Mouse (Mus musculus) frontal cortex, postnatal 36 days (tissue): ENCODE measurements around the gene Gphn.

Experiments used
- DNase-seq, 2 experiments: peaks; one replicate each; pipeline ENCODE4 v3.0.0; 2022; ENCODE audit warnings: low spot score in 2 of 2

Gphn gene

DNA sequence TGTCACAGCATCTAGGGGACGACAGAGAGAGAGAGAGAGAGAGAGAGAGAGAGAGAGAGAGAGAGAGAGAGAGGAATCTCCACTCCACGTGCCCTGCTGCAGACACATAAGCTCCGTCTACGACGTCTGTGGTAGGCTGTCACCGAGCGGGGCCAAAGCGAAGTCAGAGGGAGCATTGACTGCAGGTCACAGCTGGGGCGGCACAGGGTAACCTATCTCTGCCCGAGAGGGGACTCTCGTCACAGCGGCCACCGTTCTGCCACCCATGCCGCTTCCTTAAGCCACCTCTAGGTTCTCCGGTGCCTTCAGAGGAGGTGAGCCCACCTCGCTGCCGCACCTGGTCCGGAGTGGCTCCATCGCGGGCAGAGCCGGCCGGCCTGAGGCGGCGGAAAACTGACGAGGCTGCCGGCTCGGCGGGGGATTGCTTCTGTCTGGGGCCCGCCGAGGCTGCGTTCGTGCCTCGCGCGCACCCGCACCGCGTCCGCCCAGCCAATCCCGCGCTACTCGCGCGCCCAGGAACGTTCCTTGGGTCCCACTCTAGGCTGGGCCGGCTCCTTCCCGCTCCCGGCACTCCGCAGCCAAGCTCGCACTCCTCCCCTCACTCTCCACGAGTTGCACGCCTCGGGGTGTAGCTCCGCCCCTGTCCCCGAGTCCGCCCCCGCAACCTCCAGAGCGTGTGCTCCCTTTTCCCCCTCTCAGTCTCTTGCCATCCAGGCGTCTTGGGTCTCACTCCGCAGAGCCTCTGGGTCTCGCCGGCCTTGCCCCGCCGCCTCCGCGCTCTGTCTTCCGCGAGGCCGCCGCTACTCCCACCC lies at the start of gene Gphn:
Gene Gphn, plus strand, starts transcription at position 673 of the 812 bp plus-strand sequence.
- peak; percentile 91 to 93 for DNase-seq

DNA sequence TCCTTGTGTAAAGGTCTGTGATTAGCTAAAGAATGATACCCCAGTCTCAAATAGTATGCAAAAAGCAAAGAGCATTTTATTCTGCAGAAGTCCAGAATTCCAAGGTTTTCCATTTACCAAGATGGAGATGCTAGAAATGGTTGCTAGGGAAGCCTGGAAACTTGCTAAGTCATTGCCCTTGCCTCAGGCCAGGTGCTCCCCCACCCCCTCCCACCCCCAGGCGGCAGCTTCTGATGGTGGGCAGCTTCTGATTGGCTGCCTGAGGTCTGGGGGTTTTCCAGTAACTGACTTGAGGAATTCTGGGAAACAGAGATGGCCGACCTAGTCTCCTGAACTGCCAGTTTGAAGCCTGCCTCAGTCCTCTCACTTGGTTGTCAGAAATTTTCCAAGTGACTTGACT lies 44.7 kb upstream of the Gphn start:
- no peak for DNase-seq

- DNase-seq: no peak
These were observed 32.2 kb upstream of the Gphn start, which contains the start of gene Gm6657 for GRCm38 (mm10) chr12:78193942-78194341. TSS of gene Gm6657 (plus strand) at chr12:78194242.

DNA sequence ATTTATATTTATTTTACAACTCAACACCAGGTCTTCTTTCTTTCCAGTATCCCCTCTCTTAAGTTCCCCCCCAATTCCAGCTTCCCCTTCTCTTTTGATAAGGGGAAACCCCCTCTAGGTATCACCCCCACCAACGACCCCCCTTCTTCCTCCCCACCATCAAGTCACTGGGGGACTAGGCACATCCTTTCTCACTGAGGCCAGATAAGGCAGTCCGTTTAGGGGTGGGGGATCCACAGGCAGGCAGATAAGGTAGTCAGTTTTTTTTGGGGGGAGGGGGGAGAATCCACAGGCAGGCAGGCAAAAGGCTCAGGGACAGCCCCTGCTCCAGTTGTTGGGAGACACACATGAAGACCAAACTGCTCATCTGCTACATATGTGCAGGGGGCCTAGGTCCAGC lies 30.8 kb upstream of the Gphn start:
- DNase-seq: no peak

GRCm38 (mm10) chr12:78203646-78204045 lies 22.5 kb upstream of the Gphn start:
- no peak for DNase-seq

GRCm38 (mm10) chr12:78205915-78206570 lies 20.1 kb upstream of the Gphn start:
- DNase-seq: peak; percentile 31 to 54

GRCm38 (mm10) chr12:78206571-78206960 lies 19.6 kb upstream of the Gphn start:
- no peak for DNase-seq

GRCm38 (mm10) chr12:78209856-78210255 lies 16.3 kb upstream of the Gphn start:
- no peak for DNase-seq

DNA sequence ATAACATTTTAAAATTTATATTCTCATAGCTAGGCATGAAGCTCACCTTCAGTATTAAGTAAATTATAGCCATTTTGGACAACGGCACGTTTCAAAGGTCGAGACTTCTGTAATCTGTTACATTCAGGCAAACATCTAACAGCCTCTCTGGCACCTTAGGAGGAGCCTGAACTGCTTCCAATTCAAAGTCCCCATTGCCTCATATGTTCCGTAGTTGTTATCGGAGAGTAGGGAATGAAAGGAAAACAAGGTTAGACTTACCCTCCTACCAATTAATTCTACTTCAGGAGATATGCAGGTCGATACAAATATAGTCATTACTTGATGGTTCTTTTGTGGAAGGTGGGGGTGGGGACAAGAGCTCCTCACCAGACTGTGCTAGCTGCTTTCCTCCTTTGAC lies 10.7 kb upstream of the Gphn start:
- DNase-seq: no peak

GRCm38 (mm10) chr12:78219191-78219825 lies 6.9 kb upstream of the Gphn start:
- no peak for DNase-seq

DNA sequence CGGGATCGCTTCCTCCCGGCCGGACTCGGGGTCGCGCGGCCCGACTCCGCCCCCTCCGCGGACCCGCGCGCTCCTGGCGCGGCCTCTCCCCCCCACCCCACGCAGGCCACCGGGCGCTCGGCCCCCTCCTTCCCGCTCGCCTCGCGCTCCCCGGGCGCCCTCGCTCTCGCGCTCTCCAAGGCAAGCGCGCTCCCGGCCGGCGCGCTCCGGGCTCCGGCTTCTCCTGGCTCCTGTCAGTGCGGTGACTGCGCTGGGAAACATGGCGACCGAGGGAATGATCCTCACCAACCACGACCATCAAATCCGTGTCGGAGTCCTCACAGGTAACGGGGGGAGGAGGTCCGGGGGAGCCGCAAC lies 318 bp downstream of the Gphn start:
- peak; percentile 81 to 86 for DNase-seq

GRCm38 (mm10) chr12:78227021-78227932 lies 1.1 kb downstream of the Gphn start:
- peak; percentile 38 to 56 for DNase-seq

GRCm38 (mm10) chr12:78228139-78228538 lies 2.0 kb downstream of the Gphn start:
- DNase-seq: no peak

GRCm38 (mm10) chr12:78232560-78232959 lies 6.4 kb downstream of the Gphn start:
- DNase-seq: no peak

- DNase-seq: no peak
These were observed 22.2 kb downstream of the Gphn start for GRCm38 (mm10) chr12:78248366-78248765.

DNA sequence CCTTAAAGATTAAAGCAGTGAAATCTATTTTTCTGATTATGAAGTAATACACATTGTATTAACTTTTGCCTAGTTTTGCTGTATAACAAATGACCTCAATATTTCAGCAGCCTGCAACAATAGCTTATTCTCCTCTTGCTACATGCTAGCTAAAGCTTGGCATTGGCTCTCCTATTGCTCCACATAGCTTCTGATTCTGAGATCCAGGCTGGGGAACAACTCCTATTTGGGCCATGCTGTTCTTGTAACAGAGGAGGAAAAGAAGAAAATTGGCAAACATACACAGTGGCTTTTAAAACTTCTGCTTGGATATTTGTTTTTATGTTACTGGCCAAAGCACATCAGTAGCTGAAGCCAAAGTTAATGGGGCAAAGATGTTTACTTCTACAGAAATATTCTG lies 23.0 kb downstream of the Gphn start:
- no peak for DNase-seq

DNA sequence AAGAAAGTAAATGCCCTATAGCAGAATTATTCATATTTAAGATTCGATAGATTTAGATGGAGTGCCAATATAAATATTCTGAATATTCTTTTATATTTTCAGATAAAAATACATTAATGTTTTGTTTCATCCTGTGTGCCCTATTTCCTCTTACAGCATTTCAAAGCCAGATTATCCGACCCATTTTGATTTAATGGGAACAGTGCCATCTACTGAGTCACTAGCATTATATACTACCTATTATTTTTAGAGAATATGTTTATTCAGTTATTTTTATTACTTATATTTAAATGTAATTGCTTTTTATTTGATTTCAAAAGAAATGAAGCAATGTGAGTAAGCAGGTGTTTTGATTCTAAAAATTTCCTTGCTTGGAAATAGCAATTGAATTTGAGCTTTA lies 51.2 kb downstream of the Gphn start:
- no peak for DNase-seq

DNA sequence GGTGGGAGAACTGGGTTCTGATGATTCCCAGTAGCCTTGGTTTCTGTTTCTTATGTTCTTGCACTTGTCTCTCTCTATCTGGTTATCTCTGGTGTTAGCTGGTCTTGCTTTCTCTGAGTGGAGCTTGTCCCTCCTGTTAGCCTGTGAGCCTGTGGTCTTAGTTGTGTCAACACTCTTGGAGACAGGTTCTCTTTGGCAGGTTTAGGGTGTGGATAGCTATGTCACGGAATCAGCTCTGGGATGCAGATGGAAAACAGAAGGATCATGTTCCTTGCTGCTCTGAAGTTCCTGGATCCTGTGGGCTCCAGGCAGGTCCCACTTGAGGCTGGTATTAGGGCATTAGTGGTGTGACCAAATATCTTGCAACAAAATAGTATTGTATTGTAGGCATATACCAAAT lies 64.2 kb downstream of the Gphn start:
- no peak for DNase-seq

GRCm38 (mm10) chr12:78298824-78299398 lies 72.7 kb downstream of the Gphn start:
- no peak for DNase-seq

GRCm38 (mm10) chr12:78315106-78315505 lies 88.9 kb downstream of the Gphn start:
- no peak for DNase-seq

GRCm38 (mm10) chr12:78327946-78328345 lies 101.8 kb downstream of the Gphn start:
- DNase-seq: no peak
